Mouse (Mus musculus): ENCODE measurements around the gene Ggct.

DNA sequence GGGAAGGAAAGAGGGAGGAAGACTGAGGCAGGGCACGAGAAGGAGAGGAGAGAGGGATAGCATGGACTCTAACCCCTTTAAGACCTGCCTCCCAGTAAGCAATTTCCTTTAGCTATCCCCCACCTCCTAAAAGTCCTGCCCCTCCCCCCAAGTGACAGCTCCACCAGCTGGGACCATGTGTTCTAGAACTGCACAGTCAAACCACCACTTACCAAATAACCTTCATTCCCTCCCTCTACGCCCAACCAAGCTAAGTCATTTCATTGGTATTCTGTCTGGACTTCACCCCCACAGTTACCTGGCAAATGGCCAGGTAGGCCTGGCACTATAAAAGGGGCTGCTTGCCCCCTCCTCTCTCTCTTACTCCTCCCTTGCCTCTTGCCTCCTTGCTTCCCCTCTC lies 34.9 kb upstream of the Ggct start:
- TF ChIP-seq CTCF (IDR thresholded peaks at IDR 0.05; ENCODE audit: control insufficient read depth, insufficient read depth, insufficient replicate concordance, low read depth, low read length) (no peak), POLR2A (IDR thresholded peaks at IDR 0.05; ENCODE audit: control insufficient read depth, low read depth, low read length) (no peak)

Measured in testis, adult 2 months (tissue).